Comparison of ENCODE assay signal across 17 mouse cellular contexts in genomic region chr8:85033867-85034266, GRCm38 (mm10). TPM values are rescaled to one million over a fixed set of nuclear protein-coding genes. Genes with fewer than 3 reads are reported as not detected.
DNase-seq lines count a peak whose midpoint lies in the region; ATAC-seq and TF ChIP-seq lines count a peak whose summit lies in the region.
"Had no signal": no experiment of that assay in that cellular context is flagged by ENCODE, and none has a peak within 500 bp of the region (broad histone marks: within the 10 kb centered on the region; RNA-seq: fewer than 3 reads in every experiment).

No protein-coding gene starts in this region.

- no peaks in the 10 kb centered on the region for H3K27me3 ChIP-seq in forebrain, embryonic 10.5 days (ENCODE audit: poor library complexity, severe bottlenecking)
- H3K27me3 ChIP-seq in forebrain, postnatal 0 days (ENCODE audit: insufficient read depth, low read length), result no peaks in the 10 kb centered on the region
- H3K27me3 ChIP-seq in E14TG2a.4 (ENCODE audit: insufficient read depth, low read length), result no peaks in the 10 kb centered on the region
- no peaks in the 10 kb centered on the region for H3K27me3 ChIP-seq in limb, embryonic 10.5 days (ENCODE audit: low read depth, poor library complexity, severe bottlenecking)
- H3K27me3 ChIP-seq in lung, postnatal 0 days (replicated peaks; ENCODE audit: insufficient read depth, low read length), result no peaks in the 10 kb centered on the region
- no peaks in the 10 kb centered on the region for H3K27me3 ChIP-seq in heart, embryonic 11.5 days (ENCODE audit: control insufficient read depth, insufficient read depth, low read length)
- H3K27me3 ChIP-seq: intestine, embryonic 15.5 days; neural tube, embryonic 13.5 days had no signal

- H3K4me3 ChIP-seq in forebrain, embryonic 10.5 days, result peak overlapping the region; percentile 87; the same call in 1 of the 2 replicates
- no peak overlapping the region for H3K4me3 ChIP-seq in forebrain, postnatal 0 days (ENCODE audit: low read depth, low read length)
- peak overlapping the region; percentile 94; the same call in 1 of the 2 replicates for H3K4me3 ChIP-seq in E14TG2a.4 (replicated peaks; ENCODE audit: low read length)
- 0 out of 2 replicates have a peak overlapping the region, but pooled peaks have one; percentile 81 for H3K4me3 ChIP-seq in limb, embryonic 10.5 days
- H3K4me3 ChIP-seq in lung, postnatal 0 days (ENCODE audit: low read depth, low read length), result no peak overlapping the region
- no peak overlapping the region for H3K4me3 ChIP-seq in heart, embryonic 11.5 days (ENCODE audit: low read depth, low read length)
- H3K4me3 ChIP-seq: intestine, embryonic 15.5 days had no signal

- H3K36me3 ChIP-seq in forebrain, embryonic 10.5 days (replicated peaks), result peaks cover 54% of the 10 kb centered on the region
- peaks cover 29% of the 10 kb centered on the region for H3K36me3 ChIP-seq in forebrain, postnatal 0 days (ENCODE audit: insufficient read depth)
- peaks cover 55% of the 10 kb centered on the region for H3K36me3 ChIP-seq in E14TG2a.4 (ENCODE audit: insufficient read depth, low read length)
- H3K36me3 ChIP-seq in limb, embryonic 10.5 days, result peaks cover 54% of the 10 kb centered on the region
- H3K36me3 ChIP-seq in lung, postnatal 0 days (ENCODE audit: insufficient read depth, low read length), result peaks cover 10% of the 10 kb centered on the region
- H3K36me3 ChIP-seq in heart, embryonic 11.5 days (ENCODE audit: control insufficient read depth, insufficient read depth, low read length), result peaks cover 17% of the 10 kb centered on the region

- no peaks in the 10 kb centered on the region for H3K9me3 ChIP-seq in forebrain, embryonic 10.5 days
- H3K9me3 ChIP-seq in forebrain, postnatal 0 days (ENCODE audit: low read length), result no peaks in the 10 kb centered on the region
- no peaks in the 10 kb centered on the region for H3K9me3 ChIP-seq in E14TG2a.4 (ENCODE audit: low read length)
- H3K9me3 ChIP-seq in limb, embryonic 10.5 days (replicated peaks), result no peaks in the 10 kb centered on the region
- H3K9me3 ChIP-seq in lung, postnatal 0 days (ENCODE audit: low read length), result no peaks in the 10 kb centered on the region
- H3K9me3 ChIP-seq in heart, embryonic 11.5 days (replicated peaks; ENCODE audit: control insufficient read depth, low read length), result no peaks in the 10 kb centered on the region
- H3K9me3 ChIP-seq: intestine, embryonic 15.5 days; neural tube, embryonic 13.5 days had no signal

- no peak for TF ChIP-seq CTCF in forebrain, postnatal 0 days (IDR thresholded peaks at IDR 0.05; ENCODE audit: low read depth)
- no peak for TF ChIP-seq CTCF in E14TG2a.4 (conservative IDR thresholded peaks at IDR 0.05; ENCODE audit: low read length)
- TF ChIP-seq CTCF in lung, postnatal 0 days (IDR thresholded peaks at IDR 0.05), result no peak

- DNase-seq in forebrain, embryonic 10.5 days (ENCODE audit: extremely low spot score, low spot score), result no peak
- DNase-seq in forebrain, postnatal 0 days, result no peak
- DNase-seq in limb, embryonic 10.5 days (ENCODE audit: low spot score), result no peak
- peak; percentile 71 for DNase-seq in lung, postnatal 0 days (ENCODE audit: low spot score)
- no peak for DNase-seq in ovary, postnatal 36 days (ENCODE audit: low spot score)
- no peak for DNase-seq in c-Kit-positive CD71-positive TER-119-positive erythroid progenitor cells, embryonic 14.5 days (ENCODE audit: low spot score)
- DNase-seq: cerebellum, postnatal 10 days; heart, postnatal 36 days had no signal

- no peak for TF ChIP-seq EP300 in lung, postnatal 0 days (IDR thresholded peaks at IDR 0.05)

- peaks cover 38% of the 10 kb centered on the region for H3K4me1 ChIP-seq in forebrain, embryonic 10.5 days
- H3K4me1 ChIP-seq in forebrain, postnatal 0 days (ENCODE audit: insufficient read depth), result 0 out of 2 replicates have a peak, but pooled peaks cover 18% of the 10 kb centered on the region
- H3K4me1 ChIP-seq in E14TG2a.4 (replicated peaks; ENCODE audit: low read depth, low read length), result peaks cover 68% of the 10 kb centered on the region
- H3K4me1 ChIP-seq in limb, embryonic 10.5 days, result peaks cover 37% of the 10 kb centered on the region
- H3K4me1 ChIP-seq in lung, postnatal 0 days (ENCODE audit: insufficient read depth, low read depth, low read length), result peaks cover 4% of the 10 kb centered on the region
- H3K4me1 ChIP-seq in heart, embryonic 11.5 days (ENCODE audit: control insufficient read depth, insufficient read depth, low read length), result peaks cover 24% of the 10 kb centered on the region

- H3K9ac ChIP-seq in forebrain, postnatal 0 days, result no peak overlapping the region
- no peak overlapping the region for H3K9ac ChIP-seq in lung, postnatal 0 days (replicated peaks; ENCODE audit: low read depth)
- no peak overlapping the region for H3K9ac ChIP-seq in heart, embryonic 11.5 days (ENCODE audit: low read depth, low read length)
- H3K9ac ChIP-seq: intestine, embryonic 15.5 days; neural tube, embryonic 13.5 days had no signal

- WGBS in forebrain, embryonic 10.5 days, result 69% methylated on average over 1 of the region's 1 CpGs
- WGBS in forebrain, postnatal 0 days, result 62% methylated on average over 1 of the region's 1 CpGs
- 39% methylated on average over 1 of the region's 1 CpGs for WGBS in limb, embryonic 10.5 days
- WGBS in lung, postnatal 0 days, result 61% methylated on average over 1 of the region's 1 CpGs
- WGBS in heart, embryonic 11.5 days (ENCODE audit: insufficient replicate concordance), result 54% methylated on average over 1 of the region's 1 CpGs

- no peak overlapping the region for H3K4me2 ChIP-seq in forebrain, postnatal 0 days (ENCODE audit: low read depth)
- no peak overlapping the region for H3K4me2 ChIP-seq in lung, postnatal 0 days (replicated peaks; ENCODE audit: low read depth, low read length)
- H3K4me2 ChIP-seq in heart, embryonic 11.5 days, result no peak overlapping the region

- ATAC-seq in forebrain, postnatal 0 days, result no peak
- ATAC-seq in lung, postnatal 0 days, result no peak
- ATAC-seq in heart, embryonic 11.5 days (replicated peaks; ENCODE audit: insufficient number of reproducible peaks, low FRiP score, low TSS enrichment), result no peak
- ATAC-seq: intestine, embryonic 15.5 days had no signal

- H3K27ac ChIP-seq in forebrain, embryonic 10.5 days, result no peak overlapping the region
- H3K27ac ChIP-seq in forebrain, postnatal 0 days (ENCODE audit: low read depth, low read length), result no peak overlapping the region
- H3K27ac ChIP-seq in limb, embryonic 10.5 days, result no peak overlapping the region
- no peak overlapping the region for H3K27ac ChIP-seq in lung, postnatal 0 days (ENCODE audit: low read length)
- H3K27ac ChIP-seq in heart, embryonic 11.5 days (ENCODE audit: low read depth, low read length), result no peak overlapping the region
- H3K27ac ChIP-seq: intestine, embryonic 15.5 days; neural tube, embryonic 13.5 days had no signal

RNA-seq across cellular contexts. Expression of gene Tnpo2, which starts 2.8 kb away (rescaled TPM):
- 31.5 and 33.2 TPM in 2 replicates for polyA plus RNA-seq in forebrain, embryonic 10.5 days (2016; fragmentation: Nextera tagmentation; extraction: Ambion mirVana)
- 129 and 155 TPM in 2 replicates for total RNA-seq in forebrain, postnatal 0 days (2014; rRNA removed)
- 40.4 and 52.3 TPM in 2 replicates for polyA plus RNA-seq in forebrain, postnatal 0 days (2015; fragmentation: Nextera tagmentation; extraction: Ambion mirVana)
- 28.1 and 28.4 TPM in 2 replicates for polyA plus RNA-seq in limb, embryonic 10.5 days (2016; fragmentation: Nextera tagmentation; extraction: Ambion mirVana)
- polyA plus RNA-seq in lung, postnatal 0 days (2015; fragmentation: Nextera tagmentation; extraction: Ambion mirVana), result 16.4 and 18.0 TPM in 2 replicates
- 15.7 and 16.2 TPM in 2 replicates for polyA plus RNA-seq in heart, embryonic 11.5 days (2014; fragmentation: Nextera tagmentation; extraction: Ambion mirVana)

RNA-seq across cellular contexts. Expression of gene Trir, which starts 7.2 kb away (rescaled TPM):
- 123 and 142 TPM in 2 replicates for polyA plus RNA-seq in forebrain, embryonic 10.5 days (2016; fragmentation: Nextera tagmentation; extraction: Ambion mirVana)
- 338 and 447 TPM in 2 replicates for total RNA-seq in forebrain, postnatal 0 days (2014; rRNA removed)
- 161 and 178 TPM in 2 replicates for polyA plus RNA-seq in forebrain, postnatal 0 days (2015; fragmentation: Nextera tagmentation; extraction: Ambion mirVana)
- polyA plus RNA-seq in limb, embryonic 10.5 days (2016; fragmentation: Nextera tagmentation; extraction: Ambion mirVana), result 138 and 157 TPM in 2 replicates
- 116 and 126 TPM in 2 replicates for polyA plus RNA-seq in lung, postnatal 0 days (2015; fragmentation: Nextera tagmentation; extraction: Ambion mirVana)
- 99.7 and 101 TPM in 2 replicates for polyA plus RNA-seq in heart, embryonic 11.5 days (2014; fragmentation: Nextera tagmentation; extraction: Ambion mirVana)

RNA-seq across cellular contexts. Expression of gene Asna1, which starts 8.8 kb away (rescaled TPM):
- 164 and 166 TPM in 2 replicates for polyA plus RNA-seq in forebrain, embryonic 10.5 days (2016; fragmentation: Nextera tagmentation; extraction: Ambion mirVana)
- total RNA-seq in forebrain, postnatal 0 days (2014; rRNA removed), result 136 and 160 TPM in 2 replicates
- 153 and 180 TPM in 2 replicates for polyA plus RNA-seq in forebrain, postnatal 0 days (2015; fragmentation: Nextera tagmentation; extraction: Ambion mirVana)
- 161 and 163 TPM in 2 replicates for polyA plus RNA-seq in limb, embryonic 10.5 days (2016; fragmentation: Nextera tagmentation; extraction: Ambion mirVana)
- polyA plus RNA-seq in lung, postnatal 0 days (2015; fragmentation: Nextera tagmentation; extraction: Ambion mirVana), result 80.9 and 83.1 TPM in 2 replicates
- 108 and 118 TPM in 2 replicates for polyA plus RNA-seq in heart, embryonic 11.5 days (2014; fragmentation: Nextera tagmentation; extraction: Ambion mirVana)

RNA-seq across cellular contexts. Expression of gene Best2, which starts 19.5 kb away (rescaled TPM):
- polyA plus RNA-seq in forebrain, embryonic 10.5 days (2016; fragmentation: Nextera tagmentation; extraction: Ambion mirVana), result not detected in 2 replicates
- not detected in 2 replicates for total RNA-seq in forebrain, postnatal 0 days (2014; rRNA removed)
- 0.11 and 0.15 TPM in 2 replicates for polyA plus RNA-seq in forebrain, postnatal 0 days (2015; fragmentation: Nextera tagmentation; extraction: Ambion mirVana)
- polyA plus RNA-seq in limb, embryonic 10.5 days (2016; fragmentation: Nextera tagmentation; extraction: Ambion mirVana), result not detected in 2 replicates
- not detected in 2 replicates for polyA plus RNA-seq in lung, postnatal 0 days (2015; fragmentation: Nextera tagmentation; extraction: Ambion mirVana)
- polyA plus RNA-seq in heart, embryonic 11.5 days (2014; fragmentation: Nextera tagmentation; extraction: Ambion mirVana), result not detected in 2 replicates
- total RNA-seq: granulocyte monocyte progenitor cell, adult 5-6 weeks; heart, postnatal 36 days; layer of hippocampus, postnatal 10 days; left cerebral cortex, postnatal 36 days; midbrain, postnatal 0 days had no signal
- polyA plus RNA-seq: neural tube, embryonic 13.5 days; spleen, adult 2 months had no signal

RNA-seq across cellular contexts. Expression of gene Fbxw9, which starts 26.0 kb away (rescaled TPM):
- 22.9 and 26.3 TPM in 2 replicates for polyA plus RNA-seq in forebrain, embryonic 10.5 days (2016; fragmentation: Nextera tagmentation; extraction: Ambion mirVana)
- total RNA-seq in forebrain, postnatal 0 days (2014; rRNA removed), result 106 and 115 TPM in 2 replicates
- polyA plus RNA-seq in forebrain, postnatal 0 days (2015; fragmentation: Nextera tagmentation; extraction: Ambion mirVana), result 79.8 and 87.4 TPM in 2 replicates
- 19.9 and 23.1 TPM in 2 replicates for polyA plus RNA-seq in limb, embryonic 10.5 days (2016; fragmentation: Nextera tagmentation; extraction: Ambion mirVana)
- polyA plus RNA-seq in lung, postnatal 0 days (2015; fragmentation: Nextera tagmentation; extraction: Ambion mirVana), result 34.8 and 35.6 TPM in 2 replicates
- polyA plus RNA-seq in heart, embryonic 11.5 days (2014; fragmentation: Nextera tagmentation; extraction: Ambion mirVana), result 15.9 and 17.8 TPM in 2 replicates

Comparison
In these comparisons a context has a peak if more than half of its experiments do, and no peak if none do; other contexts are left out.
1. H3K4me3 ChIP-seq: peak in forebrain, embryonic 10.5 days (single experiment), E14TG2a.4 (single experiment) and limb, embryonic 10.5 days (single experiment); none in forebrain, postnatal 0 days (single experiment), lung, postnatal 0 days (single experiment) and heart, embryonic 11.5 days (single experiment).